Mouse (Mus musculus) lung, adult 2 months (tissue): ENCODE results near the gene Ano3.

ENCODE experiments used
- CTCF ChIP-seq: fragments of 200-500 bp; IDR thresholded peaks from 2 replicates; pipeline ENCODE4 v1.5.1; 2011; ENCODE audit warnings: mild to moderate bottlenecking, low read length, control low read depth; ENCODE audit not compliant: insufficient read depth
- POLR2A ChIP-seq: fragments of 200-500 bp; IDR thresholded peaks from 2 replicates; pipeline ENCODE4 v1.6.1; 2011; ENCODE audit warnings: low read depth, mild to moderate bottlenecking, control low read depth, low read length, borderline replicate concordance; ENCODE audit errors: extremely low read depth

DNA sequence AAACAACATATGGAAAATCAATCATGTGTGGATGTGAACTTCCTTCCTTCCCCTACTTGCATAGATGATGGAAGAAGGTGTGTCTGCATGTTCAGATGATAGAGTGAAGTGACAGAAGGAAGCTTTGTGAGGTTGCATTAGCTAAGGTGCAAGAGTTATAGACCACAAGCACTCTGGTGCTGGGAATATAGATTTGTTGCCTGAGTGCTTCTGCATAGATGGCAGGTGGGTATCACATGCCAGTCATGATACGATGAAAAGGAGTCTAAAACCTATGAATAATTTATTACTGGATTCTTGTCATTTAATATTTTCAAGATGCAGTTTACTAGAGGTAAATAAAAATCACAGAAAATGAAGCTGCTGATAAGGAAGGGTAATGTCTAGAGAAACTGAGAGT, 210.9 kb downstream of the Ano3 start:
- no peak for TF ChIP-seq CTCF
- TF ChIP-seq POLR2A = no peak
